Mouse (Mus musculus): ENCODE data around the gene Urah. TPM values are rescaled to one million over a fixed set of nuclear protein-coding genes. Genes with fewer than 3 reads are reported as not detected.
A peak's percentile ranks its signal among the peaks of the same experiment; 100 is the strongest.

The Urah gene
- polyA plus RNA-seq, 1 experiment from 2014 or later = not detected

- Histone ChIP-seq H3K9ac (no peak within 1 kb of the TSS), H3K9me3 (no peaks in the 10 kb centered on the region), H3K4me2 (no peak within 1 kb of the TSS), H3K36me3 (no peaks in the 10 kb centered on the region), H3K27me3 (peaks cover 34% of the 10 kb centered on the region), H3K27ac (replicated peaks) (no peak within 1 kb of the TSS), H3K4me1 (replicated peaks) (no peaks in the 10 kb centered on the region), H3K4me3 (no peak within 1 kb of the TSS)
- 35% methylated on average over 14 of the region's 14 CpGs for WGBS
- peak; percentile 80 for ATAC-seq (ENCODE audit: low read depth)
Observed at GRCm38 (mm10) chr7:140844905-140845665, 10.3 kb downstream of the Urah start, which contains the start of gene Scgb1c1. TSS of gene Scgb1c1 (plus strand) at chr7:140845547.

- Histone ChIP-seq H3K4me1 (replicated peaks) (no peaks in the 10 kb centered on the region), H3K4me3 (no peak overlapping the region), H3K27me3 (peaks cover 29% of the 10 kb centered on the region), H3K36me3 (no peaks in the 10 kb centered on the region; the same call in 1 of the 2 replicates), H3K4me2 (no peak overlapping the region), H3K27ac (replicated peaks) (no peak overlapping the region), H3K9me3 (no peaks in the 10 kb centered on the region), H3K9ac (no peak overlapping the region)
- ATAC-seq (ENCODE audit: low read depth) = no peak
- WGBS = 70% methylated on average over 4 of the region's 4 CpGs
Observed at GRCm38 (mm10) chr7:140845683-140846082, 10.9 kb downstream of the Urah start.

- peaks cover 9% of the 10 kb centered on the region for H3K36me3 ChIP-seq
- no peak overlapping the region for H3K4me2 ChIP-seq
- H3K27me3 ChIP-seq = peaks cover 22% of the 10 kb centered on the region
- no peaks in the 10 kb centered on the region for H3K9me3 ChIP-seq
- no peak overlapping the region for H3K4me3 ChIP-seq
- H3K9ac ChIP-seq = no peak overlapping the region
- 87% methylated on average over 10 of the region's 10 CpGs for WGBS
- H3K4me1 ChIP-seq (replicated peaks) = no peaks in the 10 kb centered on the region
- no peak overlapping the region for H3K27ac ChIP-seq (replicated peaks)
- ATAC-seq (ENCODE audit: low read depth) = no peak
Observed at GRCm38 (mm10) chr7:140846676-140847075, 11.9 kb downstream of the Urah start.

- Histone ChIP-seq H3K4me2 (no peak within 1 kb of the TSS), H3K4me3 (no peak within 1 kb of the TSS), H3K9ac (peak within 1 kb of the TSS; percentile 34; the same call in 1 of the 2 replicates), H3K4me1 (replicated peaks) (no peaks in the 10 kb centered on the region), H3K9me3 (no peaks in the 10 kb centered on the region), H3K27me3 (peaks cover 14% of the 10 kb centered on the region), H3K27ac (replicated peaks) (no peak within 1 kb of the TSS), H3K36me3 (peaks cover 22% of the 10 kb centered on the region)
- 76% methylated on average over 11 of the region's 11 CpGs for WGBS
- no peak for ATAC-seq (ENCODE audit: low read depth)
Observed at GRCm38 (mm10) chr7:140847755-140848580, 13.2 kb downstream of the Urah start, which contains the start of gene Odf3. TSS of gene Odf3 (plus strand) at chr7:140847805.

- Histone ChIP-seq H3K9ac (no peak overlapping the region), H3K27me3 (peaks cover 8% of the 10 kb centered on the region; the same call in 1 of the 2 replicates), H3K4me1 (replicated peaks) (no peaks in the 10 kb centered on the region), H3K9me3 (no peaks in the 10 kb centered on the region), H3K36me3 (peaks cover 28% of the 10 kb centered on the region), H3K4me3 (no peak overlapping the region), H3K4me2 (no peak overlapping the region), H3K27ac (replicated peaks) (no peak overlapping the region)
- no peak for ATAC-seq (ENCODE audit: low read depth)
- WGBS = 88% methylated on average over 10 of the region's 10 CpGs
Observed at GRCm38 (mm10) chr7:140848591-140848990, 13.8 kb downstream of the Urah start.

GRCm38 (mm10) chr7:140851916-140852315, 17.1 kb downstream of the Urah start:
- Histone ChIP-seq H3K9ac (no peak overlapping the region), H3K4me2 (no peak overlapping the region), H3K27me3 (peaks cover 4% of the 10 kb centered on the region; the same call in 1 of the 2 replicates), H3K4me1 (replicated peaks) (peaks cover 12% of the 10 kb centered on the region), H3K4me3 (no peak overlapping the region), H3K27ac (replicated peaks) (no peak overlapping the region), H3K36me3 (peaks cover 41% of the 10 kb centered on the region), H3K9me3 (no peaks in the 10 kb centered on the region)
- no peak for ATAC-seq (ENCODE audit: low read depth)
- 94% methylated on average over 4 of the region's 4 CpGs for WGBS

- ATAC-seq (ENCODE audit: low read depth) = no peak
- Histone ChIP-seq H3K9me3 (no peaks in the 10 kb centered on the region), H3K4me2 (no peak overlapping the region), H3K4me1 (replicated peaks) (peaks cover 20% of the 10 kb centered on the region), H3K4me3 (no peak overlapping the region), H3K36me3 (peaks cover 43% of the 10 kb centered on the region), H3K9ac (no peak overlapping the region), H3K27me3 (no peaks in the 10 kb centered on the region), H3K27ac (replicated peaks) (no peak overlapping the region)
- 86% methylated on average over 9 of the region's 9 CpGs for WGBS
Observed at GRCm38 (mm10) chr7:140853386-140853785, 18.6 kb downstream of the Urah start.

GRCm38 (mm10) chr7:140854483-140854882, 19.7 kb downstream of the Urah start:
- peak overlapping the region; percentile 99 for H3K4me2 ChIP-seq
- peak overlapping the region; percentile 67; the same call in 1 of the 2 replicates for H3K4me3 ChIP-seq
- 94% methylated on average over 18 of the region's 18 CpGs for WGBS
- no peaks in the 10 kb centered on the region for H3K27me3 ChIP-seq
- H3K4me1 ChIP-seq (replicated peaks) = peaks cover 31% of the 10 kb centered on the region
- no peak overlapping the region for H3K27ac ChIP-seq (replicated peaks)
- H3K9me3 ChIP-seq = no peaks in the 10 kb centered on the region
- H3K9ac ChIP-seq = no peak overlapping the region
- peaks cover 54% of the 10 kb centered on the region for H3K36me3 ChIP-seq
- ATAC-seq (ENCODE audit: low read depth) = no peak

- Histone ChIP-seq H3K4me3 (peak overlapping the region; percentile 67), H3K27me3 (no peaks in the 10 kb centered on the region), H3K27ac (replicated peaks) (0 out of 2 replicates have a peak overlapping the region, but pooled peaks have one; percentile 93), H3K4me2 (peak overlapping the region; percentile 99), H3K36me3 (peaks cover 59% of the 10 kb centered on the region), H3K4me1 (replicated peaks) (peaks cover 38% of the 10 kb centered on the region), H3K9ac (peak overlapping the region; percentile 95), H3K9me3 (no peaks in the 10 kb centered on the region)
- 76% methylated on average over 9 of the region's 9 CpGs for WGBS
- ATAC-seq (ENCODE audit: low read depth) = no peak
Observed at GRCm38 (mm10) chr7:140855181-140855580, 20.4 kb downstream of the Urah start.

- H3K36me3 ChIP-seq = peaks cover 64% of the 10 kb centered on the region
- H3K27me3 ChIP-seq = no peaks in the 10 kb centered on the region
- peak within 1 kb of the TSS; percentile 95 for H3K9ac ChIP-seq
- WGBS = under 1% methylated on average over 51 of the region's 51 CpGs
- H3K4me1 ChIP-seq (replicated peaks) = peaks cover 42% of the 10 kb centered on the region
- peak within 1 kb of the TSS; percentile 99 for H3K4me2 ChIP-seq
- peak; percentile 83 for ATAC-seq (ENCODE audit: low read depth)
- peak within 1 kb of the TSS; percentile 67 for H3K4me3 ChIP-seq
- peak within 1 kb of the TSS; percentile 93 for H3K27ac ChIP-seq (replicated peaks)
- no peaks in the 10 kb centered on the region for H3K9me3 ChIP-seq
Observed at GRCm38 (mm10) chr7:140855860-140856784, 21.3 kb downstream of the Urah start, which contains the start of gene Gm45785. TSS of gene Gm45785 (minus strand) at chr7:140856331.

GRCm38 (mm10) chr7:140856785-140857549, 22.1 kb downstream of the Urah start, which contains the start of gene Ric8a:
TSS of gene Ric8a (plus strand) at chr7:140856957.
- WGBS = under 1% methylated on average over 50 of the region's 50 CpGs
- H3K36me3 ChIP-seq = peaks cover 65% of the 10 kb centered on the region
- H3K4me2 ChIP-seq = peak within 1 kb of the TSS; percentile 99
- peak within 1 kb of the TSS; percentile 95 for H3K9ac ChIP-seq
- ATAC-seq (ENCODE audit: low read depth) = peak; percentile 80
- H3K27ac ChIP-seq (replicated peaks) = peak within 1 kb of the TSS; percentile 93
- H3K4me1 ChIP-seq (replicated peaks) = peaks cover 42% of the 10 kb centered on the region
- no peaks in the 10 kb centered on the region for H3K9me3 ChIP-seq
- H3K27me3 ChIP-seq = no peaks in the 10 kb centered on the region
- peak within 1 kb of the TSS; percentile 67 for H3K4me3 ChIP-seq
